Mouse (Mus musculus): ENCODE measurements around the gene Ndufa12.
A peak's percentile ranks its signal among the peaks of the same experiment; 100 is the strongest.

The Ndufa12 gene

GRCm38 (mm10) chr10:94198482-94199405 lies at the start of gene Ndufa12:
Gene Ndufa12, plus strand, starts transcription at chr10:94198720.
- peak; percentile 96 to 97 for DNase-seq (ENCODE audit: low spot score in 2 of 2)

- DNase-seq (ENCODE audit: low spot score in 2 of 2) = no peak
These were observed 47.0 kb upstream of the Ndufa12 start for GRCm38 (mm10) chr10:94151488-94151887.

GRCm38 (mm10) chr10:94153841-94154240 lies 44.7 kb upstream of the Ndufa12 start:
- DNase-seq (ENCODE audit: low spot score in 2 of 2) = no peak

GRCm38 (mm10) chr10:94158962-94159361 lies 39.6 kb upstream of the Ndufa12 start:
- DNase-seq (ENCODE audit: low spot score in 2 of 2) = no peak

GRCm38 (mm10) chr10:94159406-94159805 lies 39.1 kb upstream of the Ndufa12 start:
- peak in 1 of 2 experiments; percentile 5 for DNase-seq (ENCODE audit: low spot score in 2 of 2)

GRCm38 (mm10) chr10:94161051-94161765 lies 37.3 kb upstream of the Ndufa12 start:
- DNase-seq (ENCODE audit: low spot score in 2 of 2) = no peak

- no peak for DNase-seq (ENCODE audit: low spot score in 2 of 2)
These were observed 36.5 kb upstream of the Ndufa12 start for GRCm38 (mm10) chr10:94162031-94162430.

GRCm38 (mm10) chr10:94164104-94164845 lies 34.2 kb upstream of the Ndufa12 start:
- no peak for DNase-seq (ENCODE audit: low spot score in 2 of 2)

GRCm38 (mm10) chr10:94165426-94165825 lies 33.1 kb upstream of the Ndufa12 start:
- no peak for DNase-seq (ENCODE audit: low spot score in 2 of 2)

GRCm38 (mm10) chr10:94167051-94167750 lies 31.3 kb upstream of the Ndufa12 start:
- no peak for DNase-seq (ENCODE audit: low spot score in 2 of 2)

- no peak for DNase-seq (ENCODE audit: low spot score in 2 of 2)
These were observed 26.9 kb upstream of the Ndufa12 start for GRCm38 (mm10) chr10:94171440-94172130.

GRCm38 (mm10) chr10:94172137-94172536 lies 26.4 kb upstream of the Ndufa12 start:
- no peak for DNase-seq (ENCODE audit: low spot score in 2 of 2)

- DNase-seq (ENCODE audit: low spot score in 2 of 2) = no peak
These were observed 25.8 kb upstream of the Ndufa12 start for GRCm38 (mm10) chr10:94172706-94173105.

- DNase-seq (ENCODE audit: low spot score in 2 of 2) = no peak
These were observed 23.9 kb upstream of the Ndufa12 start for GRCm38 (mm10) chr10:94174652-94175051.

GRCm38 (mm10) chr10:94183199-94183598 lies 15.3 kb upstream of the Ndufa12 start:
- no peak for DNase-seq (ENCODE audit: low spot score in 2 of 2)

GRCm38 (mm10) chr10:94204973-94205372 lies 6.5 kb downstream of the Ndufa12 start:
- no peak for DNase-seq (ENCODE audit: low spot score in 2 of 2)

- DNase-seq (ENCODE audit: low spot score in 2 of 2) = peak; percentile 45 to 56
These were observed 12.4 kb downstream of the Ndufa12 start for GRCm38 (mm10) chr10:94210718-94211618.

- DNase-seq (ENCODE audit: low spot score in 2 of 2) = no peak
These were observed 13.2 kb downstream of the Ndufa12 start for GRCm38 (mm10) chr10:94211725-94212124.

GRCm38 (mm10) chr10:94225026-94225750 lies 26.7 kb downstream of the Ndufa12 start:
- DNase-seq (ENCODE audit: low spot score in 2 of 2) = peak in 1 of 2 experiments; percentile 32
